Mouse (Mus musculus): ENCODE results near the gene Ccdc88b. TPM values are rescaled to one million over a fixed set of nuclear protein-coding genes. Genes with fewer than 3 reads are reported as not detected.
"Not testable (repeated sequence)": the region's sequence is repeated elsewhere in the genome, so short reads cannot be mapped to it uniquely, and the experiment has no call there.

The Ccdc88b gene
- polyA plus RNA-seq (2015; fragmentation: Nextera tagmentation; extraction: Ambion mirVana) = 1.2 and 1.7 TPM in 2 replicates

- no peak within 1 kb of the TSS for H3K9ac ChIP-seq
- 73% methylated on average over 7 of the region's 7 CpGs for WGBS
- no peak within 1 kb of the TSS for H3K27ac ChIP-seq
- no peaks in the 10 kb centered on the region for H3K9me3 ChIP-seq
- no peak within 1 kb of the TSS for H3K4me3 ChIP-seq
- H3K36me3 ChIP-seq = no peaks in the 10 kb centered on the region
- no peak within 1 kb of the TSS for H3K4me2 ChIP-seq
- peaks cover 17% of the 10 kb centered on the region for H3K4me1 ChIP-seq
- peaks cover 25% of the 10 kb centered on the region for H3K27me3 ChIP-seq
- no peak for ATAC-seq (ENCODE audit: insufficient number of reproducible peaks, low FRiP score, low TSS enrichment, low read depth)
Observed at GRCm38 (mm10) chr19:6858031-6858430, at the start of gene Ccdc88b. Gene Ccdc88b (minus strand): TSS chr19:6858211.

DNA sequence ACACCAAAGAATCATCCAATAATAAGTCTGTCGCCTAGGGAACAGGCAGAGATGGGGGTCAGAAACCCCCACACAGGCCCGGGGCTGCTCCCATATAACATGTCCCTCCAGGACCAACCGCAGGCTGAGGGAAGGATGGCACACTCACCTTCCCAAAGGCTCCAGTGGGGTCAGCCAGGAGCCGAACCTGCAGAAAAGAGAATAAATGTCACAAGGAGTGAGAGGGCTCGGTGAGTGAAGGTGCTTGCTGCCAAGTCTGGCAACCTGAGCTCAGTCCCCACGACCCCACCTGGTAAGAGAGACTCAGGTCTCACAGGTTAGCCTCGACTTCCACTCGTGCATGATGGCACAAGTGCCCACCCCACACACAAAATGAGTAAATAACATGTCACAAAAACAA is 49.1 kb upstream of the Ccdc88b start:
- no peak overlapping the region for H3K27ac ChIP-seq
- H3K27me3 ChIP-seq = no peaks in the 10 kb centered on the region
- no peak overlapping the region for H3K4me3 ChIP-seq
- H3K36me3 ChIP-seq = peaks cover 47% of the 10 kb centered on the region
- WGBS = 89% methylated on average over 8 of the region's 8 CpGs
- H3K4me1 ChIP-seq = peaks cover 35% of the 10 kb centered on the region
- no peak for ATAC-seq (ENCODE audit: insufficient number of reproducible peaks, low FRiP score, low TSS enrichment, low read depth)
- no peak overlapping the region for H3K9ac ChIP-seq
- H3K4me2 ChIP-seq = no peak overlapping the region
- no peaks in the 10 kb centered on the region for H3K9me3 ChIP-seq

DNA sequence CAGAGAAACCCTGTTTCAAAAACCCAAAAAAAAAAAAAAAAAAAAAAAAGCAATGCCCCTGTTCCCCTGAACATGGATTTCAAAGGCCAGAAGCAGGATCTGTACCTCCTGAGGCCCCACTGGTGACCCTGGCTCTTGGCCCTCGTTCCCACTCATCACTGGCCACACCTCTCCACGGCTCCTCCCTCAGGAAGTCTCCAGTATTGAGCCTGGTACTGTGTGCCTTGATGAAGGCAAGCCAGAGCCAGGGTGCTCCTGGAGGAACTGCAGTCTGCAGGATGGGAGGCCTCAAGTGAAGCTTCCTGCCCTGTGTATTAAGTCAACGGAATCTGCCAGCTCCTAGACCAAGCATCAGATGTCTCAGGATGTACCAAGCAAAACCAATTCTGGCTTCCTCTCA is 48.2 kb upstream of the Ccdc88b start:
- no peak overlapping the region for H3K4me3 ChIP-seq
- H3K4me2 ChIP-seq = no peak overlapping the region
- no peak overlapping the region for H3K9ac ChIP-seq
- no peaks in the 10 kb centered on the region for H3K9me3 ChIP-seq
- peaks cover 27% of the 10 kb centered on the region for H3K4me1 ChIP-seq
- WGBS = 88% methylated on average over 3 of the region's 3 CpGs
- H3K27ac ChIP-seq = no peak overlapping the region
- H3K36me3 ChIP-seq = peaks cover 38% of the 10 kb centered on the region
- ATAC-seq (ENCODE audit: insufficient number of reproducible peaks, low FRiP score, low TSS enrichment, low read depth) = no peak
- no peaks in the 10 kb centered on the region for H3K27me3 ChIP-seq

GRCm38 (mm10) chr19:6905498-6906159 is 47.6 kb upstream of the Ccdc88b start:
- ATAC-seq (ENCODE audit: insufficient number of reproducible peaks, low FRiP score, low TSS enrichment, low read depth) = no peak
- no peaks in the 10 kb centered on the region for H3K9me3 ChIP-seq
- no peak overlapping the region for H3K27ac ChIP-seq
- H3K4me3 ChIP-seq = no peak overlapping the region
- 91% methylated on average over 11 of the region's 11 CpGs for WGBS
- no peaks in the 10 kb centered on the region for H3K27me3 ChIP-seq
- no peak overlapping the region for H3K9ac ChIP-seq
- H3K4me1 ChIP-seq = peaks cover 23% of the 10 kb centered on the region
- no peak overlapping the region for H3K4me2 ChIP-seq
- peaks cover 36% of the 10 kb centered on the region for H3K36me3 ChIP-seq

DNA sequence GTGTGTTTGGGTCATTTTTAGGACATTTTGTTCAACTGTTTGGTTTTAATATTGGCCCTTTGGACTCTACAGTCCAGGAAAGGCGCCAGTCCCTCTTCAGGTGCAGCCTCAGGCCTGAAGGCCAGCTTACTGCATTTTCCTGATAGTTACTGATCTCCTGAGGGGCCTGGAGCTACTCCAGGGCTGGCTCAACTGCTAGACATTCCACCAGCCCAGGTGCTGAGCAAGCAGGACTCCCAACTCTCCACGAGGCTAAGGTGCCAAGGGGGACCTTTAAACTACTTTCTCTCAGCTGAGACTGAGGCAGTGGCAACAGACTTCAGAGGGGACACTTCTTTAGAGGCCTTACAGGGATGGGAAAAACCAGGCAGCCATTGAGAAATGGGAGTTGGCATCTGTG is 46.8 kb upstream of the Ccdc88b start:
- Histone ChIP-seq H3K27me3 (no peaks in the 10 kb centered on the region), H3K27ac (no peak overlapping the region), H3K36me3 (peaks cover 36% of the 10 kb centered on the region), H3K4me1 (peaks cover 23% of the 10 kb centered on the region), H3K9ac (no peak overlapping the region), H3K4me3 (no peak overlapping the region), H3K9me3 (no peaks in the 10 kb centered on the region), H3K4me2 (no peak overlapping the region)
- no peak for ATAC-seq (ENCODE audit: insufficient number of reproducible peaks, low FRiP score, low TSS enrichment, low read depth)
- 61% methylated on average over 2 of the region's 2 CpGs for WGBS

DNA sequence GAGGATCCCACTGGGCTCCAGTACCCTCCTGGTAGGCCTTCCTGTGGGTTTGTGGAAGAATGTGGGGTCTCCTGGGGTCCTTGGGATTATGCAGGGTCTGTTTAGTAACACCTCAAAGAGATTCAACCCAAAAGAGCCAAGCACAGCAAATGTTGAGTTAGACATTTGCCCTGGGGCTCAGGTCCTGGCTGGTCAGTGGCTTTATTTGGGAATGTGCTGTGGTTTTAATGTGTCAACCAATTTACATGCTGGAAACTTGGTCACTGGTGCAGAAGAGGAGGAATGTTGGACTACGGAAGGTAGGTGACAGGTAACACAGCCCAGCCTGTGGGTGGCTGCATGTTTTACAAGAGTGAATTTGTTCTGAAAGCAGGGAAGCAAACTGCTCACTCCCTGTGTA is 45.0 kb upstream of the Ccdc88b start:
- no peak for ATAC-seq (ENCODE audit: insufficient number of reproducible peaks, low FRiP score, low TSS enrichment, low read depth)
- 91% methylated on average over 1 of the region's 1 CpGs for WGBS
- H3K27me3 ChIP-seq = no peaks in the 10 kb centered on the region
- peaks cover 36% of the 10 kb centered on the region for H3K36me3 ChIP-seq
- H3K9me3 ChIP-seq = no peaks in the 10 kb centered on the region
- no peak overlapping the region for H3K4me3 ChIP-seq
- H3K4me1 ChIP-seq = peaks cover 16% of the 10 kb centered on the region
- no peak overlapping the region for H3K27ac ChIP-seq
- H3K9ac ChIP-seq = no peak overlapping the region
- H3K4me2 ChIP-seq = no peak overlapping the region

DNA sequence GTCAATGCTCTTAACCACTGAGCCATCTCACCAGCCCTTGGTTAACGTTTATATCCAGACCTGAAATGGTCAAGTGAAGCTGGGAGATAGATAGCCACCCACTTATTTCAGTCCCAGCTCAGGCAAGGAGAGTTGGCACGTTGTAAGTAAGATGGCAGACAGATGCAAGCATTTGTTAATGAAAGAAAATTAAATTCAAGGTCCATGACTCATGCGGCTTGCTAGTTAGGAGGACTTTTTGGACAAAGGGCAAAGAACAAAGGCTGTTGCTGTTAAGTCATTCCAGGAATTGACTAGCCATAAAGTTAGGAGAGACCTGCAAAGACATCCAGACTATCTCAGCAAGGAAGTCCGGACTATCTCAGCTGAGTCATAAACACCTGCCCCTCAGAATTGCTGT is 41.6 kb upstream of the Ccdc88b start:
- no peak overlapping the region for H3K4me2 ChIP-seq
- 0 out of 2 replicates have a peak, but pooled peaks cover under 1% of the 10 kb centered on the region for H3K4me1 ChIP-seq
- H3K36me3 ChIP-seq = peaks cover 7% of the 10 kb centered on the region; the same call in 1 of the 2 replicates
- H3K9ac ChIP-seq = no peak overlapping the region
- H3K27ac ChIP-seq = no peak overlapping the region
- ATAC-seq (ENCODE audit: insufficient number of reproducible peaks, low FRiP score, low TSS enrichment, low read depth) = no peak
- H3K4me3 ChIP-seq = no peak overlapping the region
- H3K9me3 ChIP-seq = no peaks in the 10 kb centered on the region
- no peaks in the 10 kb centered on the region for H3K27me3 ChIP-seq
- WGBS = 82% methylated on average over 4 of the region's 4 CpGs

- H3K9ac ChIP-seq; H3K4me1 ChIP-seq; H3K27me3 ChIP-seq; H3K9me3 ChIP-seq; H3K4me3 ChIP-seq; ATAC-seq (ENCODE audit: insufficient number of reproducible peaks, low FRiP score, low TSS enrichment, low read depth); H3K4me2 ChIP-seq; H3K27ac ChIP-seq; H3K36me3 ChIP-seq: not testable (repeated sequence)
- WGBS = 86% methylated on average over 18 of the region's 18 CpGs
Observed at GRCm38 (mm10) chr19:6895608-6896305, 37.7 kb upstream of the Ccdc88b start.

DNA sequence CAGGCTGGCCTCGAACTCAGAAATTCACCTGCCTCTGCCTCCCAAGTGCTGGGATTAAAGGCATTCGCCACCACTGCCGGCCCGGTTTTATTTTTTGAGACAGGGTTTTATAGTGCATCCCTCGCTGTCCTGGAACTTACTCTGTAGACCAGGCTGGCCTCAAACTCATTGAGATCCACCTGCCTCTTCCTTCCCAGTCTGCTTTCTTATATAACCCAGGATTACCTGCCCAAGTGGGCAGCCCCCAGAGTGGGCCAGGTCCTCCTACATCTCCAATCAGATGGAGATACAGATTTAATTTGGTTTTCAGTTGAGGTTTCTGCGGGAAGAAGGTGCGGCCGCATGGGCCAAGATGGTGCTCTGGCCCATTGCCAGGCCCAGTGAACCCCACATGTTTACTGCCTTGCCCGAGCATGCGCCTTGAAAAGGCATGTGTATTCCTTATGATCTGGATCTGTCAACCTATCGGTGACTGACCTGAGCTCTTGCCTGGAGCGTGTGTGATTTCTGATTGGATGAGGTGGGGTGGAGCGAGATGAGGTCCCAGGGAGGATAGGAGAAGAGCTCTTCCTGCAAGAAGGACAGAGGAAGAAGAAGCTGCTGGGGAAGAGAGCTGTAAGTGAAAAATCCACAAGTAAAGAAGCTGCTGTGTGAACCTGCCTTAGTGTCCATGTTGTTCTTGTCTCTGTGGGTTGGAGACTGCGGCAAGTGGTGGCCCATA is 35.9 kb upstream of the Ccdc88b start:
- Histone ChIP-seq H3K9me3 (no peaks in the 10 kb centered on the region), H3K4me2 (no peak overlapping the region), H3K36me3 (no peaks in the 10 kb centered on the region), H3K4me3 (no peak overlapping the region), H3K27ac (no peak overlapping the region), H3K27me3 (no peaks in the 10 kb centered on the region), H3K9ac (no peak overlapping the region), H3K4me1 (no peaks in the 10 kb centered on the region; the same call in 1 of the 2 replicates)
- ATAC-seq (ENCODE audit: insufficient number of reproducible peaks, low FRiP score, low TSS enrichment, low read depth) = no peak
- WGBS = 92% methylated on average over 14 of the region's 14 CpGs

GRCm38 (mm10) chr19:6892512-6892911 is 34.5 kb upstream of the Ccdc88b start:
- Histone ChIP-seq H3K27ac (no peak overlapping the region), H3K9me3 (no peaks in the 10 kb centered on the region), H3K4me2 (no peak overlapping the region), H3K9ac (no peak overlapping the region), H3K4me1 (no peaks in the 10 kb centered on the region; the same call in 1 of the 2 replicates), H3K36me3 (no peaks in the 10 kb centered on the region), H3K27me3 (no peaks in the 10 kb centered on the region), H3K4me3 (no peak overlapping the region)
- ATAC-seq (ENCODE audit: insufficient number of reproducible peaks, low FRiP score, low TSS enrichment, low read depth) = no peak
- WGBS = 40% methylated on average over 4 of the region's 4 CpGs

DNA sequence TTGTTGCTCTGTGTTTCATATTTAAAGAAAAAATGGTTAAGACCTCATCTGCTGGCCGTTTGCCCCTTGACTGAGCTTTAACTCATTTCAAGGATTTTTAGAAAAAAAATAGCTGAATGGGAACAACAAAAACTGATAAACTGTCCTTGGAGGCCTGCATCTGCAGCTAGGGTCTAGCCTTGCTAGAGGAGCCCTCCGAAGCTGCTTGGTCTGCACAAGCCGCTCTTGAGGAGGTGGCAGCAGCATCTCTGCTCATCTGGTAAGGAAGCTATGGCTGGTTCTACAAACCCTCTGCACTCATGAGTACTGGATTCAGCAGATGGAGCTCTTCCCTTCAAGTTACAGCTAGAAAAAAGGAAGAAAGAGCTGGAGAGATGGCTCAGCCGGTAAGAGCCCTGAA is 20.0 kb upstream of the Ccdc88b start:
- no peak for ATAC-seq (ENCODE audit: insufficient number of reproducible peaks, low FRiP score, low TSS enrichment, low read depth)
- Histone ChIP-seq H3K27ac (no peak overlapping the region), H3K27me3 (no peaks in the 10 kb centered on the region), H3K4me1 (no peaks in the 10 kb centered on the region), H3K9ac (no peak overlapping the region), H3K4me3 (no peak overlapping the region), H3K9me3 (no peaks in the 10 kb centered on the region), H3K4me2 (no peak overlapping the region), H3K36me3 (no peaks in the 10 kb centered on the region)
- 86% methylated on average over 4 of the region's 4 CpGs for WGBS

DNA sequence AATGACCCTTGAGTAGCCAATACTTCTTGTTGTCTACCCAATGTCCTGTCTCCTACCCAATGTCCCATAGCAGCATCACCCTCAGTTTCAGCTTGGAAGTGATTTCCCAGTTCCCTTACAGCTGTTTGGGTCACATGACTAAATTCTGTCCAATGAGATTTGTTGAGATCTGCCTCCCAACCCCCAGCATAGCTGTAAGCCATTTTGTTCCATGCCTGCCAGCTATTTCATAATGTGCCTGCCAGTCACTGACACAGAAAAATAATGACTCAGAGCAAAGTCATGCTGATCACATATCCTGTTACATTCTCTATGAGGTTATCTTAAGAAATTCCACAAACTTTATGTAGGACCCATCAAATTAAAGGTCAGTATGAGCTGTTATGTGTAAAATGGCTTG is 18.8 kb upstream of the Ccdc88b start:
- Histone ChIP-seq H3K36me3 (no peaks in the 10 kb centered on the region), H3K4me3 (no peak overlapping the region), H3K4me2 (no peak overlapping the region), H3K9me3 (no peaks in the 10 kb centered on the region), H3K4me1 (no peaks in the 10 kb centered on the region), H3K27ac (no peak overlapping the region), H3K9ac (no peak overlapping the region), H3K27me3 (no peaks in the 10 kb centered on the region)
- ATAC-seq (ENCODE audit: insufficient number of reproducible peaks, low FRiP score, low TSS enrichment, low read depth) = no peak
